Mouse (Mus musculus) right cerebral cortex, adult 2 months (tissue): ENCODE results near the gene Mrpl38.

ENCODE experiments used
- DNase-seq, 2 experiments: peaks; one replicate each; pipeline ENCODE4 v3.0.0; 2021 to 2022; ENCODE audit warnings: low spot score in 2 of 2

The Mrpl38 gene

GRCm38 (mm10) chr11:116091591-116091990 is 47.1 kb downstream of the Mrpl38 start:
- DNase-seq: no peak

GRCm38 (mm10) chr11:116089545-116089944 is 49.1 kb downstream of the Mrpl38 start:
- DNase-seq: no peak

GRCm38 (mm10) chr11:116088741-116089394 is 49.8 kb downstream of the Mrpl38 start:
- DNase-seq: no peak

GRCm38 (mm10) chr11:116088188-116088587 is 50.5 kb downstream of the Mrpl38 start:
- no peak for DNase-seq

DNA sequence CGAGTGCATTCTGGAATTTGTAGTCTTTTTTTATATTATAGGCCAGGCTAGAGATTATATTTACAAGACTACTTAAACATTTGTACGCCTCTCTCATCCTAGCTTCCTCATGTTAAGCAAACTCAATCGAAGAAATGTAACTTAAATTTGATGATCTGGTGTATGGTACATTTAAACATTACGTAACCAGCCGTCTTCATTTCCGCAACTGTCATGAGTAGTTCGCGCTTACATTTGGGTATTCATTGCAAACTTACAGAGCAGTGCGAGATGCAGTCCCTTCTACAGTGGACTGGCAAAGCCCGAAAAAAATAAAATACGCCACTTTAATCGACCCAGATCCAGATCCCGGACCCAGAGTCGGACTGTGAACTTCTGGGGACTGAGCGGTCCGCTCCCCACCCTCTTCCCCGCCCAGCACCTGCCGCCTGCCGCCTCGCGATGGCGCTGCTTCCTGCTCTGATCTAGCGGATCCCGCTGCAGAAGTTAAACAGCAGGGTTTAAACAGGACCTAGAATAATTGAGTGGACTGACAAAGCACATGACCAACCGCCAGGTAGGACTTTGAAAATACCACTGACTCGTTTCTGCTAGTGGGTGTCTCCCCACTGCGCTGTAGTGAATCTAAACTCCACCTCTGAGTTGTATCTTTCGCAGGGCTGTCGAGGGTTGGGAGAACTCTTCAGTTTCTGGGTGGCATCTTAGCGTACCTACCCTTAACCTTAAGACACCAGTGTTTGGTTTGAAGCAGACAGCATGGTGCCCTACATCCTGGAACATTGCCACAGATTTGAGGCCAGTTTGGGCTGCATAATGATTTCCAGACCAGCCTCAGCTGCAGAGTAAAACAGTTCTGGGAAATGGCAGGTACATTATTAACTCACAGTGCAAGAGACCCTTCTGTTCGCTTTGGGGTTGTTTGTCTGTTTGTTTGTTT is 51.2 kb downstream of the Mrpl38 start:
- peak; percentile 86 to 91 for DNase-seq

DNA sequence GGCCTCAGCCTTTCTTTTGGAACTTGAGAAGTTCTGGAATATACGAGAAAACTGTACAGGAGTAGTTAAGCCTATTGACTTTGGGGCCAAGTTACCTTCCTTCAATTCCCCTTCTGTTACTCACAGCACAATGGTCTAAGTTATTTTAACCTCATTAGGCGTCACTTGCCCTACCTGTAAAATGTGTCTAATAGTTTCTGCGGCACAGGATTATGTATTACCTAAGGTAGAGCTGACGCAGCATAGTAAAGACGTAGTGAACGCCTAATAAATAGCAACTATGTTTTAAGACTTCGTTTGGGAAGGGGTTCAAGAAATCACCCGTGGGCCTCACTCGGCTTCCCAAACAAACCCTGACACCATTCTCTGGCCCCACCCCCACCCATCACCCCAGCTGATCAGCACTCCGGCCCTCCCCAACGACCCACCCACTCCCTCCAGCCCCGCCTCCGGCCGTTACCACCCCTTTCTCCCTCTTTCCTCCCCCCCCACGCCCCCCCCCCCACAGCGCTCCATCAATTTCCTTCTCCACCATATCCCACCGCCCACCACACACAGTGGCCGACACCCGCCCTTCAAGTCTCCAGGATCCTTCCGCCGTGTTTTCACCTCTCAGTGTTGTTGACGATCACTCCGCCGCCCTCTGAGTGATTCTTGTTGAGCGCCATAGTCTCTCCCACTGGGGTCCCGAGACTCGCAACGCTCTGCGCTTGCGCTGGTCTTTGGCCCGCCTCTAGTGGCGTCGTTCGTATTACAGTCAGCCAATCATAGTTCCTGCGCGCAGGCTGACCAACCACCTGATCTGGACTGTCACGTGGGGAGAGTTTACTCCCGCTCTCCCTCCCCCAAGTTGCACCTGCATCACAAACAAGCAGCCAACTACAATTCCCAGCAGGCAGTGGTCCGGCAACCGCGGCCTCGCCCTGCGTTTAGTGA is 52.1 kb downstream of the Mrpl38 start, which contains the start of gene Wbp2:
Gene Wbp2, minus strand, starts transcription at position 738 of the 936 bp plus-strand sequence.
- DNase-seq: peak; percentile 97 to 99

DNA sequence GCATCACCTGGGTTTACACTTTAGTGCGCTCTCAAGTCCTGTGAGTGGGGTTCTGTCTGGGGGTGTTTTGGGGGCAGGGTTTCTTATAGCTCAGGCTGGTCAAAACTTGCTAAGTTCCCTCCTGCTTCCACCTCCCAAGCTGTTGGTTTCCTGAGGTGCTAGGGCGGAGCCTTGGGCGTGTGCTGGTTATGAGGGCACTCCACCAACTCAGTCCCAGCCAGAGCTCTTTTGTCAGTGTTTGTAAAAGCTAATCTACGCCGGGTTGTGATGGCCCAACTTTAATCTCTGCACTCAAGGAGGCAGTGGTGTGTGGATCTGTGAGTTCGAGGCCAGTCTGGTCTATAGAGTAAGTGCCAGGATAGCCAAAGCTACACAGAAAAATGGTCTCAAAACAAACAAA is 54.5 kb downstream of the Mrpl38 start:
- DNase-seq: no peak

- DNase-seq: no peak
These were observed 55.5 kb downstream of the Mrpl38 start for GRCm38 (mm10) chr11:116083096-116083672.
